Mouse (Mus musculus) heart, embryonic 10.5 days (tissue): Measurements from ENCODE around the gene Capzb. TPM values are rescaled to one million over a fixed set of nuclear protein-coding genes. Genes with fewer than 3 reads are reported as not detected.

Experiments
- DNase-seq: peaks from one replicate; pipeline ENCODE4 v3.0.0-alpha.2; 2017; ENCODE audit warnings: low spot score
- H3K27ac ChIP-seq: fragments of 300-500 bp; sonication (generic); 2 replicates; pipeline ENCODE4 v1.5.1; 2016; ENCODE audit warnings: mild to moderate bottlenecking
- H3K27me3 ChIP-seq: fragments of 300-500 bp; sonication (generic); 2 replicates; pipeline ENCODE4 v1.6.1; 2016; ENCODE audit warnings: mild to moderate bottlenecking; ENCODE audit not compliant: poor library complexity, insufficient read depth, severe bottlenecking
- H3K36me3 ChIP-seq: fragments of 300-500 bp; sonication (generic); 2 replicates; pipeline ENCODE4 v1.6.1; 2016; ENCODE audit warnings: mild to moderate bottlenecking, moderate library complexity
- H3K4me1 ChIP-seq: fragments of 300-500 bp; sonication (generic); 2 replicates; pipeline ENCODE4 v1.6.1; 2016; ENCODE audit warnings: mild to moderate bottlenecking
- H3K4me3 ChIP-seq: fragments of 300-500 bp; sonication (generic); 2 replicates; pipeline ENCODE4 v1.5.1; 2016; ENCODE audit warnings: mild to moderate bottlenecking, moderate library complexity
- H3K9me3 ChIP-seq: fragments of 300-500 bp; sonication (generic); 2 replicates; pipeline ENCODE4 v1.6.1; 2016; ENCODE audit warnings: mild to moderate bottlenecking, moderate library complexity
- WGBS: fragments of 180-500 bp; shearing (Covaris S2); methylation state at CpG from one replicate; pipeline ENCODE4 v1.1.7; 2016; 5-methylcytosine and 5-hydroxymethylcytosine counted together
- polyA plus RNA-seq: library from polyadenylated mRNA; unstranded; fragments of >200 nt; fragmentation: Nextera tagmentation; extraction: Ambion mirVana; gene quantifications from 2 replicates; pipeline ENCODE4 v1.2.1, GENCODE M21; 2016

Gene Capzb
- polyA plus RNA-seq, 1 experiment from 2014 or later = 452 TPM

- Histone ChIP-seq H3K27me3 (no peaks in the 10 kb centered on the region), H3K9me3 (no peaks in the 10 kb centered on the region), H3K4me3 (no peak overlapping the region), H3K4me1 (peaks cover 33% of the 10 kb centered on the region), H3K27ac (no peak overlapping the region), H3K36me3 (peaks cover 37% of the 10 kb centered on the region)
- 89% methylated on average over 4 of the region's 4 CpGs for WGBS
- no peak for DNase-seq
Measured at GRCm38 (mm10) chr4:139221837-139222236, 29.1 kb downstream of the Capzb start.

DNA sequence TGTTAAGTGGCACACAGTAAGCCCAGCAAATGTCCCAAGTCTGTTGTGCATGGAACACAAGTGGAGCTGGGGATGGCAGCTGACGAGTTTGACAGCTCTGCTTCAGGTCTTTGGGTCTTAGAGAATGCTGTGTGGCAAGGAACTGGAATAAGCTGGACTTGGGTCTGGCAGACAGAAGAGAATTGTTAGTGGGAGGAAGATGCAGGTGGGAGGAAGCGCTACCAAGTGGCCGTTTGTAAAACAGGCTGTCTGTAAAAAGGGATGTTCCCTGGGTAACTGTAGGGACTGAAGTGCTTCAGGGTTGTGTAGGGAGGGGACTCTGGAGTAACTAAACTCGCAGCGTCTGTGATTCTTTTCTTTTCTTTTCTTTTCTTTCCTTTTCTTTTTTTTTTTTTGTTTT, 32.4 kb downstream of the Capzb start:
- Histone ChIP-seq H3K4me3 (no peak overlapping the region), H3K36me3 (peaks cover 26% of the 10 kb centered on the region), H3K9me3 (no peaks in the 10 kb centered on the region), H3K27me3 (no peaks in the 10 kb centered on the region), H3K27ac (no peak overlapping the region), H3K4me1 (peaks cover 65% of the 10 kb centered on the region)
- WGBS = 75% methylated on average over 5 of the region's 5 CpGs
- no peak for DNase-seq

GRCm38 (mm10) chr4:139225944-139226343, 33.2 kb downstream of the Capzb start:
- Histone ChIP-seq H3K4me1 (peaks cover 73% of the 10 kb centered on the region), H3K27me3 (no peaks in the 10 kb centered on the region), H3K36me3 (peaks cover 21% of the 10 kb centered on the region), H3K4me3 (no peak overlapping the region), H3K27ac (no peak overlapping the region), H3K9me3 (no peaks in the 10 kb centered on the region)
- no peak for DNase-seq
- WGBS = 91% methylated on average over 4 of the region's 4 CpGs

DNA sequence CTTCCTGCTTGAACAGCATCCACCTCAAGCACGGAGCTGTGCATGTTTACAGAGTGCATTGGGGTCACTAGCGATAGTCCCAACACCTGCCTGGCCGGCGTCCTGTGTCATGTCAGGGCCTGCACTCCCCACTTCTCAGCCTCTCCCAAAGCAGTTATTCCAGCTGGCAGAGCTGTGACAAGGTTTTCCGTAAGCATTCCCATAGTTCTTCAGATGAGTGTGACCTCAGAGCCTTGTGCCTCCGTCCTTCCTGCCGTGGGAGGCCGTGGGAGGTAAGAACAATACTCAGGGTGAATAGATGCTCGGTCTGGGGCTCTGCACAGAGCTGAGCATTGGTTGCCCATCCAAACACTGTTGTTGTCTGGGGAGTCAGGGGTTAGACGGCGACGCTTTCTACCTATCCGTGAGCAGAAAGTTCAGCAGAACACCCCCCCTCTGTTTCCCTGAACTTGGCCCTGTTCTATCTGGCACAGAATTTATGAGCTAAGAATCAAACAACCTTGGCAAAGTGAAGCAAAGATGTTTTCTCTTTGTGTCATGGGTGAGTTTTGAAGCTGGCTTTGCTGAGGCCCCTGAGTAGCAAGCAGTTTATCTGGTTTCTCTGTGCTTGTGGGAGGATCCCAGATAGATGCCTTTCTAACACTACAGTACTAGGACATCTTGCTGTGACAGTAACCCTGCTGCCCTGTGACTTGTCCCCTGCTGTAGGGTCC, 34.0 kb downstream of the Capzb start:
- H3K27me3 ChIP-seq = no peaks in the 10 kb centered on the region
- H3K9me3 ChIP-seq = no peaks in the 10 kb centered on the region
- peaks cover 21% of the 10 kb centered on the region for H3K36me3 ChIP-seq
- H3K4me3 ChIP-seq = no peak overlapping the region
- H3K27ac ChIP-seq = 0 out of 2 replicates have a peak overlapping the region, but pooled peaks have one; percentile 8
- H3K4me1 ChIP-seq = peaks cover 81% of the 10 kb centered on the region
- 73% methylated on average over 13 of the region's 13 CpGs for WGBS
- DNase-seq = no peak

DNA sequence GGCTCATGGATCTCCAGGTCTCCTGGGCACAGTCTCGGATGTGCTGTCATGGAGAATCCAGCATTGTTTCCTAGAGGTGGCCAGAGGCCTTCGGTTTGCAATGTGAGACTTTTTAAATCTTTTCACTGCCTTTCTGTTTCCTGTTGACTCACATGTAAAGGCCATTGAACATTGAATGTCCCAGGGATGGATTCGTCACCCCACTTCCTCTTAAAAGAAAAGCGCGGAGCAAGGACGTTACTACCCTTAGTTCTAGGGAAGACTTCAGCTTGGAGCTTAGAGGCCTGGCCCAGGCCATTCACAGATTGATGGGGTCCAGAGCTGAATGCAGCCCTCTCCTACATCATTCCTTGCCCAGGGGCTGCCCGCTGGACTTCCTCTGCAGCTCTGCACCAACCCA, 35.2 kb downstream of the Capzb start:
- DNase-seq = no peak
- WGBS = 76% methylated on average over 7 of the region's 7 CpGs
- peaks cover 17% of the 10 kb centered on the region for H3K36me3 ChIP-seq
- H3K27me3 ChIP-seq = no peaks in the 10 kb centered on the region
- peak overlapping the region; percentile 71; the same call in 1 of the 2 replicates for H3K27ac ChIP-seq
- H3K9me3 ChIP-seq = no peaks in the 10 kb centered on the region
- no peak overlapping the region for H3K4me3 ChIP-seq
- peaks cover 90% of the 10 kb centered on the region for H3K4me1 ChIP-seq

DNA sequence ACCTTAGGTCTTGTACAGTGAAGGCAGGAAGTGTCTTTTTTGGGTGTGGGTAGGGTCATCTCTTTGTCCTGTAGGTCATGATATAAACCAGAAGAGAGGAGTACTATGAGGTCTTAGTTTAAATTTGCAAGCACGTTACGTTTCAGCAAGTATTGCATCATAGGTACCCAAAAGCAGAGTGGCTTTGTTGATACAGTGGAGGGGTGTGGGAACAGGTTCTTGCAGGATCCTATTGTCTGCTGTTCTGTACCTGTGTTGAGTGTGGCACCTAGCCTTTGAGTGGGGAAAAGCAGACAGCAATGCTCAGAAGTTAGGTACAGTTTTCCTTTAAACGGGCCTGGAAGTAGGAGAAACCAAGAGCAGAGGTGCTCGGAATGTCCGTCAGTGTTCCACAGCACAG, 36.6 kb downstream of the Capzb start:
- Histone ChIP-seq H3K27ac (no peak overlapping the region), H3K36me3 (peaks cover 23% of the 10 kb centered on the region), H3K4me3 (no peak overlapping the region), H3K27me3 (no peaks in the 10 kb centered on the region), H3K4me1 (peaks cover 95% of the 10 kb centered on the region), H3K9me3 (no peaks in the 10 kb centered on the region)
- no peak for DNase-seq
- 85% methylated on average over 5 of the region's 5 CpGs for WGBS

DNA sequence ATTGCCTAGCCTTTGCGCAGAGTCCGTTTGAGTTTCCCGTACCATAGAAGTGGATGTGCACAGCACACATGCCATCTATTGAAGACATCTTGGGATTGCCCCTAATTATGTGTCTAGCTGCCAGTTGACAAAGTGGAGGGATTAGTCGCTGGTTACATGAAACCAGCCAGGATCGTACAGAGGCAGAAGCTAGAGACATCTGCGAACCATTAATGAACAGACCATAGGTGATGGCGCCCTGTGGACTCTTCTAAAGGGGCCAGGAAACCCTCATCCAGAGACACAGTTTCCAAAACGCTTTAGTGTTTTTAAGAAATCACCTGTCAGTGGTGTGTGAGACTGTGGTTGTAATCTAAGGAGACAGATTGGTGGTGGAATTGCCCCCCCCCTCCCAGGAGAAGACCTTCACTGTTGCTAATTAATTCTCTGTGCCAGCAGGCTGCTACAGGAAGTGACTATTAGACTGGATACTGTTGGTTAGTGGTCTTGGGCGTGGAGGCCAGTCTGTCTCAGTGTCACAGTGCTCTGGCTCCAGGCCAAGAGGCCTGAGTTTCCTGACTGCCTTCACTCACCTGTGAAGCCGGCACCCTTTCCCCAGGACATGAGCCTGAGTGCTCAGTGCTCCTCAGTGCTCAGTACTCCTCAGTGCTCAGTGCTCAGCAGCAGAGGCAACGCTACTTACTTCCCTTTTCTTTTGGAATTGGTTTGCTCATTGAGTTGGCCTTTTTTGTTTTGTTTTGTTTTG, 37.8 kb downstream of the Capzb start:
- DNase-seq = no peak
- 74% methylated on average over 11 of the region's 11 CpGs for WGBS
- Histone ChIP-seq H3K27ac (peak overlapping the region; percentile 17; the same call in 1 of the 2 replicates), H3K27me3 (no peaks in the 10 kb centered on the region), H3K9me3 (no peaks in the 10 kb centered on the region), H3K4me3 (no peak overlapping the region), H3K36me3 (peaks cover 23% of the 10 kb centered on the region), H3K4me1 (peaks cover 96% of the 10 kb centered on the region)

- DNase-seq = no peak
- Histone ChIP-seq H3K4me3 (no peak overlapping the region), H3K9me3 (no peaks in the 10 kb centered on the region), H3K27me3 (no peaks in the 10 kb centered on the region), H3K4me1 (peaks cover 92% of the 10 kb centered on the region), H3K27ac (0 out of 2 replicates have a peak overlapping the region, but pooled peaks have one; percentile 17), H3K36me3 (peaks cover 17% of the 10 kb centered on the region)
- WGBS = 76% methylated on average over 8 of the region's 8 CpGs
Measured at GRCm38 (mm10) chr4:139231163-139231562, 38.5 kb downstream of the Capzb start.

- DNase-seq = no peak
- H3K4me3 ChIP-seq = no peak overlapping the region
- peaks cover 16% of the 10 kb centered on the region for H3K36me3 ChIP-seq
- H3K27ac ChIP-seq = peak overlapping the region; percentile 60
- H3K4me1 ChIP-seq = peaks cover 86% of the 10 kb centered on the region
- H3K9me3 ChIP-seq = no peaks in the 10 kb centered on the region
- no peaks in the 10 kb centered on the region for H3K27me3 ChIP-seq
- 55% methylated on average over 6 of the region's 6 CpGs for WGBS
Measured at GRCm38 (mm10) chr4:139232479-139233145, 39.9 kb downstream of the Capzb start.

GRCm38 (mm10) chr4:139233146-139233495, 40.4 kb downstream of the Capzb start:
- Histone ChIP-seq H3K9me3 (no peaks in the 10 kb centered on the region), H3K27me3 (no peaks in the 10 kb centered on the region), H3K27ac (peak overlapping the region; percentile 60), H3K4me3 (no peak overlapping the region), H3K36me3 (peaks cover 16% of the 10 kb centered on the region), H3K4me1 (peaks cover 86% of the 10 kb centered on the region)
- DNase-seq = no peak
- WGBS = 77% methylated on average over 7 of the region's 7 CpGs

GRCm38 (mm10) chr4:139233755-139234254, 41.1 kb downstream of the Capzb start:
- Histone ChIP-seq H3K27me3 (no peaks in the 10 kb centered on the region), H3K9me3 (no peaks in the 10 kb centered on the region), H3K36me3 (peaks cover 21% of the 10 kb centered on the region), H3K4me1 (peaks cover 86% of the 10 kb centered on the region), H3K27ac (peak overlapping the region; percentile 60), H3K4me3 (no peak overlapping the region)
- 36% methylated on average over 4 of the region's 4 CpGs for WGBS
- no peak for DNase-seq

DNA sequence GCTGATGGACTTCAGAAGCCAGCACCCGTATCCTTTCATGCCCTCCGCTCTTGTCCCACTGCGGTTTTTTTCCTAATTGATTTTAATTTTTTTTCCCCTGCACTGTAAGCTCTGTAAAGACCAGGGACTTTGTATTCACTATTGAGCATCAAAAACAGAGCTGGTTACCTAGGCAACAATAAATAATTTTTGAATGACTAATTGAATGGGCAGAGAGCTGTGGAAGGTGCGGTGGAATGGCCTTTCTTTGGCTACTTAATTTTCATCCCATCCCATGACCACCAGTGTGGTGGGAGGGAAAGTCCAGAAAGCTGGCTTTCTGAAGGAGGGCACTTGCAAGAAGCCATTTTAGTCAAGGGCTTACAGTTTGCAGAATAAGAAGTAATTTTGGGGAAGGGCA, 41.6 kb downstream of the Capzb start:
- H3K27ac ChIP-seq = peak overlapping the region; percentile 60; the same call in 1 of the 2 replicates
- H3K4me3 ChIP-seq = no peak overlapping the region
- H3K36me3 ChIP-seq = peaks cover 25% of the 10 kb centered on the region
- 90% methylated on average over 4 of the region's 4 CpGs for WGBS
- no peaks in the 10 kb centered on the region for H3K9me3 ChIP-seq
- peaks cover 82% of the 10 kb centered on the region for H3K4me1 ChIP-seq
- no peaks in the 10 kb centered on the region for H3K27me3 ChIP-seq
- DNase-seq = no peak

DNA sequence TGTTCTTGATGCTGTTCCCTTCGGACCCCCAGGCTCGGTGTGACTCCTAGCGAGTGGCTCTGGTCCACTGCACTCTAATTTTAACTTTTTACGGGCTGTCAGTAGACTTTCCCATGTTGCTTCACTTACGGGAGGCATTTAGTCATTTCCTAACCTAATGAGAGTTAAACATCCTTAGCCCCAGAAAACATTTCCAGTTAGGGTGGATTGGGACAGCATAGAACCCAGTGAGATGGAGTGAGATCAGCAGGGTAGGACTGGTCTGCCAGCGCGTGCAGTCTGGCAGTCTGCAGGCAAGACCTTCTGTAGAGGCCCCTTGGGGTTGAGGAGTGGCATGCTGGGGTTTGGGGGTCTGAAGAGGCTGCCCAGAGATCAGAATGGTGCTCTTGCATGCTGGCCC, 42.9 kb downstream of the Capzb start:
- H3K4me1 ChIP-seq = peaks cover 70% of the 10 kb centered on the region
- 92% methylated on average over 7 of the region's 7 CpGs for WGBS

More for the DNA sequence above, 42.9 kb downstream of the Capzb start:
- H3K27me3 ChIP-seq = no peaks in the 10 kb centered on the region
- no peak overlapping the region for H3K4me3 ChIP-seq
- DNase-seq = no peak
- peaks cover 37% of the 10 kb centered on the region for H3K36me3 ChIP-seq
- H3K27ac ChIP-seq = 0 out of 2 replicates have a peak overlapping the region, but pooled peaks have one; percentile 7
- H3K9me3 ChIP-seq = no peaks in the 10 kb centered on the region
